Mouse (Mus musculus) right cerebral cortex, adult 2 months (tissue): ENCODE measurements at regions not wholly inside any gene's neighbourhood (a gene's known extent, or its start where the extent isn't known, plus 50 kb on each side); places are given as distances from the start of the nearest gene placed in this dataset.
A peak's percentile ranks its signal among the peaks of the same experiment; 100 is the strongest.

ENCODE experiments used
- DNase-seq, 2 experiments: peaks; one replicate each; pipeline ENCODE4 v3.0.0; 2021 to 2022; ENCODE audit warnings: low spot score in 2 of 2

DNA sequence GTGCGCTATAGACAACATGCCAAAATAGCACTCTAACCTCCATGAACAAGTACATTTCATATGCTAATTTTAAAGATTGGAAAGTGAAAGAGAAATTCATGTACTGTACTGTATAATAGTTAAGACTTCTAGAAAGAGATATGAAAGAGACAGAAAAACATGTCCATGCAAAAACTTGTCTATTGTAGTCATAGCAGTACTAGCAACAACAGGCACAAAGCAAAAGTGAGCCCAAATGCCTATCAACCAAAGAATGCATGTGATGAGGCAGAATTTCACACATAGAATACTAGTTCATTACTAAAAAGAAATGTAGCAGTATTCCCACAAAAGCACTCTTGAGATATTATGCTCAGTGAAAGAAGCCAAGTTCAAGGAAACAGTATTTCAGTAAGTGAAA, 180.4 kb upstream of the Steap4 start:
- DNase-seq, result no peak

DNA sequence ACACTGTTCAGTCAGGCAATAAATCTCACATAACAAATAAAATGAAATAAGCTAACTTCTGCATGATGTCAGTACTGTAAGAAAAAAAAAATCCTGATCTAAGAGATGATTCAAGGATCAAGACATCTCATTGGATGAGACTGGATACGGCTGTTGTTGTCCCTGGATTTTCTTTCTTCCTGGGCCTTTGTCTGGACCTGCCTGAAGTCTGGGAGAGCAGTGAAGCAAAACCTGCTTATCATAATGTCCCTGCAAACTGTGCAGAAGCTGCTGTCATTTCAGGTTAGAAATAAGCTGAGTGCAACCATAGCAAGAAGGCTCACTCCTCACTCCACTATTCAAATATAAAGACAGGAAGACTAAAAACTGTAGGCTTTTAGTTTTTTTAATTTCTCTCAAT, 178.0 kb upstream of the Steap4 start:
- no peak for DNase-seq

DNA sequence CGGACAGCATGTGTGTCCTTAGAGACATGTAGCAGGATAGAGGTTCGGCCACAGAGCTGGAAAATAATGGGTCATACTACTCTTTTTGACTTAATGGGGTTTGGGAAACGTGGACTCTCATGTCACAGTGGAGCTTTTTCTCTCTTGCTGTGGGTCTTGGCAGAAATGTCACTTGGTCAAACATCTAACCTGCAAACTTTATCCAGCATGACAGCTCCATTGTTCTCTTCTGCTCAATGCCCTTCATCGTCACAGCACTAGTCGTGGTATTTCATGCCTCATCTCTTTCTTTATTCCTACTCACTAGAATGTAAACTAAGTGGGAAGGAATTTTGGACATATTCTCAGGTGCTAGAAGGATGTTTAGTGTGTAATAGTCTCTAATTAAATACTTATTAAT, 171.9 kb upstream of the Steap4 start:
- DNase-seq, result no peak

DNA sequence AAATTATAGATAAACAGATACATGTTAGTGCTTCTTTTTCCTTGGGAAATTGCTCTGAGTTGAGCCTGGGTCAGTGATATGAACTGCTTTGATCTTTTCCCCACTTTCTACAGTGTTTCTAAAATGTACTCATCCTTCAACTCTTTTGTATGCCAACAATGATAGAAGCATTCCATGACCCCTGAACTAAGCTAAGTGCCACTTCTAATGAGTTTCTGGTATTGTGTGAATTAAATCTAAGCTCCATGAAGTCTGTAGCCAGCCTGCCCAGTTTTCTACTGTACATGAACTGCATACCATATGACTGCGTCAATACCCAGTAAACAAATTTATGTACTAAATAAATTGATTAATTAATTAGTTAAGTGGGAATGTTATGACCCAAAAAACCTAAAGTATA, 171.1 kb upstream of the Steap4 start:
- no peak for DNase-seq

DNA sequence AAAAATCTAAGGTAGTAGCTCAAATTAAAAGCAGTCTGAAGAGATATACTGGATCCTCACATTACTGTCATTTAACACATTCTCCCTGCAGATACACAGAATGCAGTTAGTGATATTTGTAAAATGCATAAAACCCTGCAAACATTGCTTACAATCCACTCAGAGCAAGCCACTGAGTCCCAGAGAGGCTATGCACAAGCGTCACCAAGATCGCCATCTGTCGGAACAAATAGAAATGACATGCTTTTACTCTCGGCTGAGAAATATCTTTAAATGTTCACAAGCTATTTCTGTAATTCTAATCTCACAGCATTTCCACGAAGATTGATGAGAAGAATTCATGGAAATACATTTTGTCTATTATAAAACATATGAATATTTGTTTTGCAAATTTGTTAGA, 139.7 kb upstream of the Steap4 start:
- peak in 1 of 2 experiments; percentile 15 for DNase-seq

DNA sequence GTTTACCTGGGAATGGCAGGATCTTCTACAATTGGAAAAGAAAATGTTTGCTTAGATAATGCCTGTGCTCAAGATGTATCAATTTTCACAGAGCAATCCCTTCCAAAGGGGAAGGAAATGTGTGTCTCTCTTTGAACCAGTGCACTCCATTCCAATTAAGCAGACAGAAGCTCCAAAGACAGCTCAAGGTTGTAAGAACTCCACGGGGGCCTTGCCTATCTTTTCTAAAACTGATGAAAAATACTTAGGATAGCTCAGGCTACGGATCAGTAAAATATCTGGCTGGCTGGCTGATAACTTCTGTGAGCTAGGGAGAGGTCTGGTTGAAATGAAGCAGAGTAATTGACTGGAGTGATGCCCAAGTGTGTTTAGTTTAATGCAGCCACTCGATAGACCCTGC, 138.6 kb upstream of the Steap4 start:
- no peak for DNase-seq

DNA sequence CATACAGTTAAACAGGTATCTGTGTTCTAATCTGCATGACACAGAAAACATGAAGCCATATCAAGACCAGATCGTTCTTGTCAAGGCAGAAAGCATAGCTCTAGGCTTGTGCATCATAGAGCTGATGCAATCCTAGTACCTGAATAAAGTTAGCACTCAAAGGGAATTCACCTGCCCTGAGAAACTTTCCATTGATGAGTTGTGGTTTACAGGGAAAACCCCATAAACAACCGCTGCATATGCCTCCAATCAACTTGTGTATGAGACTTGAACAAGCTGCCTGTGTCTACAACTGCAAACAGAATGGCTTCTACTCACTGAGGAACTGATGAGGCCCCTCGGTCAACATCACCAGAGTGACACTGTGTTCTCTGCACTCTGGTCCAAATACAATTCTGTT, 130.6 kb upstream of the Steap4 start:
- DNase-seq, result no peak

DNA sequence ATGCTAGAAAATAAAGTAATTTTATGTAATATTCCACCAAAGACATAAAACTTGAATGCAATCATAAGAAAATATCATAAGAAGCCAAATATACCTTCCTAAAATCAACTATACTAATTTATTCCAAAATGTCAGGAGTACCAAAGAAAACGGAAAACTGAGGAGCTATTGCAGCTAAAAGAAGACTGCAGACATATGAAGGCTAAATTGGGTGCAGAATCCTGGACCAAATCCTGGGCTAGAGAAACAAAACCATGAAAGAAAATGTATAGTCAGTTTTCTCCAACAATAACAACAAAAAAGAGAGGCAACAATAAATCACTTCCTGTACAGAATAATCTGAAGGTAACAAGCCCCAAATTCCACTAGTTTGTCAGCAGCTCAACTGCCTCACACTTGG, 126.4 kb upstream of the Steap4 start:
- DNase-seq, result no peak

DNA sequence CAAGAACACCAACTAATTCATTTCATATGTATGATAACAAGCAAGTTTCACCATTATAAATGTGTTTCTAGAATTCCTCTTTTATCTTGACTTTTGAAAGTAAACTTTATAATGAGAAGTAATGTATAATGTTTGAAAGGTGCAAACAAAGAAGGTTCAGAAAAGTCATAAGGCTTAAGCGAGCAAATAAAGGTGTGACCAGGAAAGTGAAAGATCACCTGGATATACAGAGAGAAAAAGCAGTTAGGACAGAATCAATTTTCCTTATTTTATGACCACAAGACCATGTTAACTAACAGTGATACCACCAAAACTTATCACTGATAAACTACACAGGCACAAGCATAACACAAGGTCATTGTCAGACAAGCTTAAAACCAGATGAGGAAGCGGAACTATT, 97.2 kb upstream of the Steap4 start:
- DNase-seq, result no peak

DNA sequence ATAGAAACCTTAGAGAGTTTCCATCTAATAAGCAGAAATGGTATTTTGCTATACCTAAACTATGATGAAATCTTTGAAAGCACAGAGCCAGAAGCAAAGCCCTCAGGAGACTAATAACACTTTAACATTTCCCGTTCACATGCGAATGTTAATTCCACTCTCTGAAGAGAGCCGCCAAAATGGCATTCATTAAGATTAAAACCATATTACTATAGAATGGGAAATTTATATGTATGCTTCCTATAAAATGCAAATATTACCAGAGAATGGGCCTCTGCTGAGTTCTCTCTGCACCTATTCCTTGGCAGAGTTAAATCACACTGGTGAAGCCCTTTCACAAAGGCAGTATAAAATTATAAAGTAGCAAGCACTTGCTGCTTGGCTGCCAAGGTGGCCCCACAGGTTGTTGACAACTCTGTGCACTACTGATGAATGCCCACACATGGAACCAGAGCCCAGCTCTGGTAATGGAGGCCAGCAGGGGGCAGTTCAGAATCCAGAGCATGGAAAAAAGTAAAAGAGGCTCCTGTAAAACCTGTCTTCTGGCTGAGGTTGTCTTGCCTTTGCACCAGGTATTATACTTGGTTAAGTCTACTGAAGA, 94.1 kb upstream of the Steap4 start:
- DNase-seq, result no peak

DNA sequence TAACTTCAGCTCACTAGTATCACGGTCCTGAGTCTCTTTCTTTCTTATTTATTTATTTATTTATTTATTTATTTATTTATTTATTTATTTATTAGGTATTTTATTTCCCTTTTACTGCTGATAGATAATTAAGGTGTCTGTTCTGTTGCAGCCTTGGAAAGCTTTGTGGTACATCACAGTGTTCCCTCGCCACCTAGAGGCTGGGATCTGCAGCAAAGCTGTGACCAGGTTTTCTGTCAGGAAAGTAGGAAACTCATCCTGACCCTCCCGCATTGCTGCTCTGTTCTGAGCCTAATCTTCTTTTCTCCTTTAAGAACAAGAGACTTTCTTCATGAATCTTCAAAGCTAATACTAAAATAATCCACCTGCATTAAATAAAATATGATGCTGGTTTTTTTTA, 60.7 kb upstream of the Steap4 start:
- DNase-seq, result peak; percentile 56 to 63
